Mouse (Mus musculus): ENCODE data around the gene Cnot1. TPM values are rescaled to one million over a fixed set of nuclear protein-coding genes. Genes with fewer than 3 reads are reported as not detected.

Cnot1 gene
- total and polyA plus RNA-seq, 2 experiments, result 40.2 to 116 TPM

- DNase-seq (ENCODE audit: extremely low read depth, low read depth, low spot score), result no peak
- Histone ChIP-seq H3K4me1 (ENCODE audit: control insufficient read depth, insufficient read depth, low read length) (no peaks in the 10 kb centered on the region), H3K4me3 (ENCODE audit: insufficient read depth, low read depth, low read length) (no peak overlapping the region), H3K27ac (replicated peaks; ENCODE audit: insufficient read depth, low read depth, low read length) (no peak overlapping the region), H3K27me3 (ENCODE audit: control insufficient read depth, insufficient read depth, low read length) (0 out of 2 replicates have a peak, but pooled peaks cover 5% of the 10 kb centered on the region), H3K79me2 (ENCODE audit: control insufficient read depth, insufficient read depth, low read length) (no peaks in the 10 kb centered on the region), H3K36me3 (ENCODE audit: control insufficient read depth, insufficient read depth, low read length) (no peaks in the 10 kb centered on the region), H3K9ac (ENCODE audit: low read depth, low read length) (no peak overlapping the region)
- TF ChIP-seq CTCF (IDR thresholded peaks at IDR 0.05; ENCODE audit: low read depth, low read length) (no peak), POLR2A (IDR thresholded peaks at IDR 0.05; ENCODE audit: extremely low read depth, insufficient read depth, low read length) (no peak)
- WGBS, result 65% methylated on average over 13 of the region's 13 CpGs
Observed at GRCm38 (mm10) chr8:95690929-95691541, 116.2 kb downstream of the Cnot1 start.

DNA sequence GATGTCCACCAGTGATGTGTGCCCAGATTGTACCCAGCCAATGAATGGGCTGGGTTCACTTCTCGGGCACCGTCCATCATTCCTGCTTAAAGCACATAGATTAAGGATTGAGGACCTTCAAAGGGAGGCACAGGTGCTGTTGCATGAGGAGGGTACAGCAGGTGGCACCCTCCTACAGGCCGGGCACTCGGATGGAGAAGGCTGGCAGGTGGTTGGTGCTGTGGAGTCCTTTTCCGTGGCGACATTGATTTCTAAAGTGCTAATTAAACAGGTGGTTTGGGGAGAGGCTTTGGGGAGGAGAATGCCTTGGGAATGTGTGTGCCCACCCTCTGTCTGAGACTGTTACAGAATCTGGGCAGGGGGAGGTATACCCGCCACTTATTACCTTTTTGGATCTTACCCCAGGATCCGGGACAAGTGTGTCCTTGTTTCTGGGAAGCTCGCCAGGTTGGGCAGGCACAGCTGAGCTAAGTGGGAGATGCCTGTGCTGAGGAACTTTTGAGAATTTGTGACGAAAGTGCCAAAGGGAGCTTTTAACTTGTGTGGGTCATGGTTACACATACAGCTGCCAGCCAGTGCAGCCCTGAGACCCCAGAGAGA is 119.1 kb downstream of the Cnot1 start:
- no peak for DNase-seq (ENCODE audit: extremely low read depth, low read depth, low spot score)
- H3K27ac ChIP-seq (replicated peaks; ENCODE audit: insufficient read depth, low read depth, low read length), result no peak overlapping the region
- no peaks in the 10 kb centered on the region for H3K36me3 ChIP-seq (ENCODE audit: control insufficient read depth, insufficient read depth, low read length)
- no peaks in the 10 kb centered on the region for H3K27me3 ChIP-seq (ENCODE audit: control insufficient read depth, insufficient read depth, low read length)
- no peak overlapping the region for H3K9ac ChIP-seq (ENCODE audit: low read depth, low read length)
- no peaks in the 10 kb centered on the region for H3K79me2 ChIP-seq (ENCODE audit: control insufficient read depth, insufficient read depth, low read length)
- H3K4me3 ChIP-seq (ENCODE audit: insufficient read depth, low read depth, low read length), result no peak overlapping the region
- WGBS, result 67% methylated on average over 10 of the region's 10 CpGs
- no peak for TF ChIP-seq POLR2A (IDR thresholded peaks at IDR 0.05; ENCODE audit: extremely low read depth, insufficient read depth, low read length)
- no peak for TF ChIP-seq CTCF (IDR thresholded peaks at IDR 0.05; ENCODE audit: low read depth, low read length)
- no peaks in the 10 kb centered on the region for H3K4me1 ChIP-seq (ENCODE audit: control insufficient read depth, insufficient read depth, low read length)

- peak overlapping the region; percentile 44; the same call in 1 of the 2 replicates for H3K4me3 ChIP-seq (ENCODE audit: insufficient read depth, low read depth, low read length)
- 1% methylated on average over 59 of the region's 70 CpGs for WGBS
- peaks cover 17% of the 10 kb centered on the region for H3K27me3 ChIP-seq (ENCODE audit: control insufficient read depth, insufficient read depth, low read length)
- TF ChIP-seq POLR2A (IDR thresholded peaks at IDR 0.05; ENCODE audit: extremely low read depth, insufficient read depth, low read length) (no peak), CTCF (IDR thresholded peaks at IDR 0.05; ENCODE audit: low read depth, low read length) (no peak)
- no peaks in the 10 kb centered on the region for H3K79me2 ChIP-seq (ENCODE audit: control insufficient read depth, insufficient read depth, low read length)
- DNase-seq (ENCODE audit: extremely low read depth, low read depth, low spot score), result no peak
- no peak overlapping the region for H3K27ac ChIP-seq (replicated peaks; ENCODE audit: insufficient read depth, low read depth, low read length)
- no peaks in the 10 kb centered on the region for H3K36me3 ChIP-seq (ENCODE audit: control insufficient read depth, insufficient read depth, low read length)
- no peak overlapping the region for H3K9ac ChIP-seq (ENCODE audit: low read depth, low read length)
- no peaks in the 10 kb centered on the region for H3K4me1 ChIP-seq (ENCODE audit: control insufficient read depth, insufficient read depth, low read length)
Observed at GRCm38 (mm10) chr8:95678024-95678611, 129.1 kb downstream of the Cnot1 start.

GRCm38 (mm10) chr8:95677591-95678023 is 129.7 kb downstream of the Cnot1 start:
- no peak for DNase-seq (ENCODE audit: extremely low read depth, low read depth, low spot score)
- Histone ChIP-seq H3K79me2 (ENCODE audit: control insufficient read depth, insufficient read depth, low read length) (no peaks in the 10 kb centered on the region), H3K4me3 (ENCODE audit: insufficient read depth, low read depth, low read length) (peak overlapping the region; percentile 44; the same call in 1 of the 2 replicates), H3K4me1 (ENCODE audit: control insufficient read depth, insufficient read depth, low read length) (no peaks in the 10 kb centered on the region), H3K9ac (ENCODE audit: low read depth, low read length) (no peak overlapping the region), H3K27me3 (ENCODE audit: control insufficient read depth, insufficient read depth, low read length) (peaks cover 17% of the 10 kb centered on the region), H3K36me3 (ENCODE audit: control insufficient read depth, insufficient read depth, low read length) (no peaks in the 10 kb centered on the region), H3K27ac (replicated peaks; ENCODE audit: insufficient read depth, low read depth, low read length) (no peak overlapping the region)
- WGBS, result 3% methylated on average over 32 of the region's 48 CpGs
- TF ChIP-seq POLR2A (IDR thresholded peaks at IDR 0.05; ENCODE audit: extremely low read depth, insufficient read depth, low read length) (no peak), CTCF (IDR thresholded peaks at IDR 0.05; ENCODE audit: low read depth, low read length) (no peak)

- DNase-seq (ENCODE audit: extremely low read depth, low read depth, low spot score), result no peak
- TF ChIP-seq CTCF (IDR thresholded peaks at IDR 0.05; ENCODE audit: low read depth, low read length) (no peak), POLR2A (IDR thresholded peaks at IDR 0.05; ENCODE audit: extremely low read depth, insufficient read depth, low read length) (no peak)
- WGBS, result 38% methylated on average over 9 of the region's 9 CpGs
- Histone ChIP-seq H3K27me3 (ENCODE audit: control insufficient read depth, insufficient read depth, low read length) (peaks cover 17% of the 10 kb centered on the region), H3K79me2 (ENCODE audit: control insufficient read depth, insufficient read depth, low read length) (no peaks in the 10 kb centered on the region), H3K4me1 (ENCODE audit: control insufficient read depth, insufficient read depth, low read length) (no peaks in the 10 kb centered on the region), H3K4me3 (ENCODE audit: insufficient read depth, low read depth, low read length) (peak within 1 kb of the TSS; percentile 44; the same call in 1 of the 2 replicates), H3K9ac (ENCODE audit: low read depth, low read length) (no peak within 1 kb of the TSS), H3K27ac (replicated peaks; ENCODE audit: insufficient read depth, low read depth, low read length) (no peak within 1 kb of the TSS), H3K36me3 (ENCODE audit: control insufficient read depth, insufficient read depth, low read length) (no peaks in the 10 kb centered on the region)
Observed at GRCm38 (mm10) chr8:95676631-95677030, 130.6 kb downstream of the Cnot1 start, which contains the start of gene Ndrg4. Gene Ndrg4, plus strand, starts transcription at chr8:95676980.
